Mouse (Mus musculus): ENCODE data around the gene Olfr550. TPM values are rescaled to one million over a fixed set of nuclear protein-coding genes. Genes with fewer than 3 reads are reported as not detected.

The Olfr550 gene
- polyA plus RNA-seq, 1 experiment from 2014 or later = not detected

DNA sequence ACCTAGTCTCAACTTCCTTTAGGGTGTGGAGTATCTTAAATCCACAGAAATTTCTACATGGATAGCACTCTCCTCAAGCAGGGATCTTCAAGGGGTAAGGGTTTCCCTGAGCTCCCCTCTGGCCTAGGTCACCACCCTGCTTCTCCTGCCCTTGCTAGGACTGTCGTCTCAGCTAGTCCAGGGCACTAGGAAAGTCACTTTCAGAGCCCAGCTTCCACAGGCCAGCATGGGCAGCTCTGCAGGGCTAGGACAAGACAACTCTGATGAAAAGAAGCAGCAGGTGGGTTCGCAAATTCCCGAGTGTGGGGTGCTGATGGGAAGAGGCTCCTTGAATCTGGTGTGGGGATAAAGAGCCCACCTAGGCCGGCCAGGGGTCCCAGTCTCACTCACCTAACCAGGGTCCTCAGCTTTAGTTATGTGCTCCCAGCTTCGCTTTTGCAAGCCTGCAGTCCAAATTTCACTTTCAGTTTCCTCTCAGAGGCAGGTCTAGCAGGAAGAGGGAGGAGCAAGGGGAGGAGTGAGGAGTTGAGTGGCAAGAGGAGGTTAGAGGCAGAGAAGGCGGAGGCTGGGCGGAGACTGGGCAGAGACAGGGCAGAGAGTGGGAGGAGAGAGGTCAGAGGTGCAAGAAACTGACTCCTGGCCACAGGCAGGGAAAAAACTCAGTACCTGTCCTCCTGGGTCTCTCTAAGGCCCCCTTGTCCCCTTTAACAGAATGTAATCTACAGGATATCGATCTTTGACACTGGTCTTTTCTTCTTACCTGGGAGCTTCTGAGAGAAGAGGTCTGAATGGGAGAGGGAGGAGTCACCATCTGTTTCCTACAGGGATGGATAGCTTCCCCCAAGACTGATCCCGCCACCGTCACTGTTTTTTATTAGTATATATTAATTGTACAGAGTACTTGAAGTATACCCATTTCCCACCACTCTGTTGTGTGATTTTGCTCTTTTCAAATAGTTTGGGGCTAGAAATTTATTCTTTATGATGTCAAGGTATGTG is 5.9 kb upstream of the Olfr550 start, which contains the start of gene Trim21:
Gene Trim21, minus strand, starts transcription at position 488 of the 999 bp plus-strand sequence.
- H3K4me1 ChIP-seq (replicated peaks; ENCODE audit: insufficient read depth, low read length) = no peaks in the 10 kb centered on the region
- 13% methylated on average over 10 of the region's 10 CpGs for WGBS
- H3K4me2 ChIP-seq (ENCODE audit: low read length) = peak within 1 kb of the TSS; percentile 74
- no peak for TF ChIP-seq CTCF (IDR thresholded peaks at IDR 0.05; ENCODE audit: low read depth)
- H3K27ac ChIP-seq = peak within 1 kb of the TSS; percentile 67; the same call in 1 of the 2 replicates
- 0 out of 2 replicates have a peak, but pooled peaks cover 8% of the 10 kb centered on the region for H3K36me3 ChIP-seq (ENCODE audit: insufficient read depth, low read length)
- DNase-seq (ENCODE audit: low spot score) (peak; percentile 97), ATAC-seq (replicated peaks; ENCODE audit: low FRiP score, low read depth) (peak; percentile 98)
- H3K27me3 ChIP-seq (ENCODE audit: insufficient read depth, low read length) = no peaks in the 10 kb centered on the region
- H3K9ac ChIP-seq (ENCODE audit: low read depth, low read length) = peak within 1 kb of the TSS; percentile 66
- peak within 1 kb of the TSS; percentile 62 for H3K4me3 ChIP-seq (replicated peaks; ENCODE audit: low read depth, low read length)
- no peaks in the 10 kb centered on the region for H3K9me3 ChIP-seq (replicated peaks; ENCODE audit: low read length)

DNA sequence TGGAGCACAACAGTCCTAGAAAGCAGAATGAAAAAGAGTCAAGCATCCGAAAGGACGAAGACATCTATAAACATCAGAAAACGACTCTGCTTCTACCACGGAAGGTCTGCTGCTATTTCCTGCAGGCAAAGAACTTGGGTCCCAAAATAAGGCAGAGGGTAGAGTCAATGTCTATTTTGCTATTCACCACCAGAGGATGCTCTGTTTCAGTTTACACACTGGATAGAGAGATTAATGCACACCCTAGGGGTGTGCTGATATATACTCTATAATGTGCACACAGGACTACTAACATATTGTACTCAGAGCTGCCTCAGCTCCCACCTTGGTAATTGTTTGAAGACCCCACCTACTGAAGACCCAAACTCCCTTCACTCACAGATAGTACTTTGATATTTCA is 5.0 kb upstream of the Olfr550 start:
- Histone ChIP-seq H3K9ac (ENCODE audit: low read depth, low read length) (no peak overlapping the region), H3K36me3 (ENCODE audit: insufficient read depth, low read length) (0 out of 2 replicates have a peak, but pooled peaks cover 4% of the 10 kb centered on the region), H3K4me2 (ENCODE audit: low read length) (no peak overlapping the region), H3K27ac (no peak overlapping the region), H3K4me3 (replicated peaks; ENCODE audit: low read depth, low read length) (no peak overlapping the region), H3K27me3 (ENCODE audit: insufficient read depth, low read length) (no peaks in the 10 kb centered on the region), H3K4me1 (replicated peaks; ENCODE audit: insufficient read depth, low read length) (no peaks in the 10 kb centered on the region), H3K9me3 (replicated peaks; ENCODE audit: low read length) (no peaks in the 10 kb centered on the region)
- 82% methylated on average over 4 of the region's 4 CpGs for WGBS
- ATAC-seq (replicated peaks; ENCODE audit: low FRiP score, low read depth) (no peak), DNase-seq (ENCODE audit: low spot score) (no peak)
- TF ChIP-seq CTCF (IDR thresholded peaks at IDR 0.05; ENCODE audit: low read depth) = no peak

DNA sequence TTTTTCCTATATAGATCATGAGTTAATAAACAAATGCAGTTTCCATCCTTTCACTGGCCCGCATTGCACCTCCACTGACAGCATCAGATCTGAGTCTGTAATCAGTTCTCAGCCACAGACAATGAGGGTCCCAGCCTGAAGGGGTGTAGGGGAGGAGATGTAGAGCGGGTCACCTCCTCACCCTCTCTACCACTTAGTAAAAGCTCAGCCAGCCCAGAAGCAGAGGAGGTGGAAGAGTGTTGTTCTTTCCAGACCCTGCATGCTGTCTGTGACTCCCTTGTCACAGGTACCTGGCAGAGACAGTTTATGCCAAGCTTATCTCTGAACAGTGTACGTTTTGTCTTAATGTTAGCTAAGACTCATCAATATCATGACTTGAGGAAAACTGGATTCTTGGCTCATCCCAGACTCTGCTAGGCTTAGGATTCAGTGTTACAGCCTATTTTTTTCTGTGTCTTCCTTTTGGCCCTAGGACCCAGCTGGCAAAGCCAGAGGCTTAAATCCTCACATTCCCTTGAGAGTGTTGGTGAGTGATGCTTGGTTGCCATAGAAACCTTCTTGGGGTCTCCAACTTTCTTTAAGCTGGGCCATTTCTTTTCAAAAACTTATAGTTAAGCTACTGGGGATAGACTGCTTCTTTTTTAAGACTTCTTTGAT is 2.1 kb downstream of the Olfr550 start:
- Histone ChIP-seq H3K27ac (no peak overlapping the region), H3K9me3 (replicated peaks; ENCODE audit: low read length) (no peaks in the 10 kb centered on the region), H3K4me2 (ENCODE audit: low read length) (no peak overlapping the region), H3K4me1 (replicated peaks; ENCODE audit: insufficient read depth, low read length) (no peaks in the 10 kb centered on the region), H3K4me3 (replicated peaks; ENCODE audit: low read depth, low read length) (no peak overlapping the region), H3K36me3 (ENCODE audit: insufficient read depth, low read length) (no peaks in the 10 kb centered on the region), H3K9ac (ENCODE audit: low read depth, low read length) (no peak overlapping the region), H3K27me3 (ENCODE audit: insufficient read depth, low read length) (no peaks in the 10 kb centered on the region)
- TF ChIP-seq CTCF (IDR thresholded peaks at IDR 0.05; ENCODE audit: low read depth) = no peak
- WGBS = 81% methylated on average over 3 of the region's 3 CpGs
- ATAC-seq (replicated peaks; ENCODE audit: low FRiP score, low read depth) (no peak), DNase-seq (ENCODE audit: low spot score) (no peak)

DNA sequence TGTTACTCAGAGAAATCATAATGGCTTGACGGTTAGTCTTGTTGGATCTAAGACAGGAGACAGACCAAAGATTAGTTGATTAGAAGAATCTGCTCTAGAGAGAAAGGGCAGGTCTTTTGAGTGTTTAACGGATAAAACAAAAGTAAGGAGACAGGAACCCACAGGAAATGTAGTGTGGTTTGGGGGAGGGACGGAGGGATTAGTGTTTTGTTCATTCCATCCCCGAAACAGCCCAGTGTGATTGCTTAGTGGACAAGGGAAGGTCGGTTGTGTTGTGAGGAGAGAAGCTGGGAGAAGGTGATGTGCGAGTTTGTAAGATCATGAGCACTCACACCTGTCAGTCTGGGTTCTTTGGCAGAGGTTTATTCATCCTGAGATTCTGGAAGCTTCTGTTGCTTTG is 4.8 kb downstream of the Olfr550 start:
- no peak for ATAC-seq (replicated peaks; ENCODE audit: low FRiP score, low read depth)
- no peak overlapping the region for H3K4me2 ChIP-seq (ENCODE audit: low read length)
- no peaks in the 10 kb centered on the region for H3K27me3 ChIP-seq (ENCODE audit: insufficient read depth, low read length)
- no peak overlapping the region for H3K9ac ChIP-seq (ENCODE audit: low read depth, low read length)
- no peaks in the 10 kb centered on the region for H3K9me3 ChIP-seq (replicated peaks; ENCODE audit: low read length)
- H3K27ac ChIP-seq = no peak overlapping the region
- H3K36me3 ChIP-seq (ENCODE audit: insufficient read depth, low read length) = no peaks in the 10 kb centered on the region
- no peak for DNase-seq (ENCODE audit: low spot score)
- no peak overlapping the region for H3K4me3 ChIP-seq (replicated peaks; ENCODE audit: low read depth, low read length)
- 70% methylated on average over 6 of the region's 6 CpGs for WGBS
- no peaks in the 10 kb centered on the region for H3K4me1 ChIP-seq (replicated peaks; ENCODE audit: insufficient read depth, low read length)
- no peak for TF ChIP-seq CTCF (IDR thresholded peaks at IDR 0.05; ENCODE audit: low read depth)

DNA sequence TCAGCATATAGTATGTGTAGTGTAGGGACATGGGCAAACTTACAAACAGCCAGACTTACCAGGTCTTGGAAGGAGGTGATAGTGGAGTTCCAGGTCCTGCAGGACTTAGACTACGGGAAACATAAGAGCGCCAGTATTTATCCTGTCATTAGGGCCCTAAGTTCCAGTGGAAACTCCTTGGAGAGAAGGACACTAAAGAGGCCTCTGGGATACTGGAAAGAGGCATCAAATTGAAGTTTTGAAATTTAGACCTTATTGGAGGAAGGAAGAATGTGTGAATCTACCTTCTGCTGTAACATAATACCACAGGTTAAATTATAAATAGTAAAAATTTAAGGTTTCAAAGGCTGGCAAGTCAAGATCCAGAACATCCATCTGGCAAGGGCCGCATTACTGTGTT is 20.5 kb downstream of the Olfr550 start, which contains the start of gene Olfr551:
Gene Olfr551, minus strand, starts transcription at position 101 of the 400 bp plus-strand sequence.
- H3K27ac ChIP-seq = no peak within 1 kb of the TSS
- no peaks in the 10 kb centered on the region for H3K9me3 ChIP-seq (replicated peaks; ENCODE audit: low read length)
- no peaks in the 10 kb centered on the region for H3K27me3 ChIP-seq (ENCODE audit: insufficient read depth, low read length)
- DNase-seq (ENCODE audit: low spot score) = no peak
- no peak for TF ChIP-seq CTCF (IDR thresholded peaks at IDR 0.05; ENCODE audit: low read depth)
- 85% methylated on average over 3 of the region's 3 CpGs for WGBS
- H3K36me3 ChIP-seq (ENCODE audit: insufficient read depth, low read length) = no peaks in the 10 kb centered on the region
- H3K9ac ChIP-seq (ENCODE audit: low read depth, low read length) = no peak within 1 kb of the TSS
- no peak within 1 kb of the TSS for H3K4me3 ChIP-seq (replicated peaks; ENCODE audit: low read depth, low read length)
- H3K4me1 ChIP-seq (replicated peaks; ENCODE audit: insufficient read depth, low read length) = no peaks in the 10 kb centered on the region
- no peak for ATAC-seq (replicated peaks; ENCODE audit: low FRiP score, low read depth)
- H3K4me2 ChIP-seq (ENCODE audit: low read length) = no peak within 1 kb of the TSS

DNA sequence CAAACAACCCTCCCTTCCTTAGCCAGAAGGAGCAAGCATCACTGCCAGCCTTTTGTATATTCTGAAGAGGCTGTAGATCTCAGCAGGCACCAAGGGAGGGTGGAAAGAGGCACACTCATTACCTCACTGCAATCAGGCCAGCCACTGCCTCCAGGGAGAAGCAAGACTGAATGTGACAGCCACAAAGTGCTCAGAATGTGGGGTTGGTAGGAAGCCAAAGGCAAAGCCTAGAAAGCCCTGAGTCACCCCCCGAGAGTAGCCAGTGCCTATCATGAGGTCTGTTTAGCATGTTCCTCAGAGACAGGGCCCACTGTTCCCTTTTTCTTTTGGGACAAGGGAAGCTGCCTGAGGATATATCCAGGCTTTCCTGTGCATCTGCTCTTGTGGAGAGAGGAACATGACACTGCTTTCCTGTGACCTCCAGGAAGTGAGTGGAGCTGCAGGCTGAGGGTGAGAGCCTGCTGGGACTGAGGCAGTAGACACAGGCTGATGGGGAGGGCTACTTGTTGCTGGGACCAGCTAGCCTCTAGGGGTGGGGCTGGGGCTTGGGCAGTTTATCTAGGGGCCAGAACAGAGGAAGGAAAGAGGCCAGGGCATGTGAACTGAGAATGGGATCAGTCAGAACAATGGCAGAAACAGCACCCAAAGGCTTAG is 26.3 kb downstream of the Olfr550 start, which contains the start of gene Olfr552:
Gene Olfr552, plus strand, starts transcription at position 393 of the 654 bp plus-strand sequence.
- Histone ChIP-seq H3K9ac (ENCODE audit: low read depth, low read length) (no peak within 1 kb of the TSS), H3K36me3 (ENCODE audit: insufficient read depth, low read length) (no peaks in the 10 kb centered on the region), H3K27ac (no peak within 1 kb of the TSS), H3K4me3 (replicated peaks; ENCODE audit: low read depth, low read length) (no peak within 1 kb of the TSS), H3K4me2 (ENCODE audit: low read length) (no peak within 1 kb of the TSS), H3K9me3 (replicated peaks; ENCODE audit: low read length) (no peaks in the 10 kb centered on the region), H3K4me1 (replicated peaks; ENCODE audit: insufficient read depth, low read length) (no peaks in the 10 kb centered on the region), H3K27me3 (ENCODE audit: insufficient read depth, low read length) (no peaks in the 10 kb centered on the region)
- DNase-seq (ENCODE audit: low spot score) = no peak
- WGBS = 62% methylated on average over 1 of the region's 1 CpGs
- TF ChIP-seq CTCF (IDR thresholded peaks at IDR 0.05; ENCODE audit: low read depth) = no peak
- no peak for ATAC-seq (replicated peaks; ENCODE audit: low FRiP score, low read depth)

All from kidney, postnatal 0 days (tissue).